Mouse (Mus musculus): ENCODE measurements around the gene Suco. TPM values are rescaled to one million over a fixed set of nuclear protein-coding genes. Genes with fewer than 3 reads are reported as not detected.
A peak's percentile ranks its signal among the peaks of the same experiment; 100 is the strongest.

Suco gene
- polyA plus RNA-seq, 1 experiment from 2014 or later = 32.3 TPM

DNA sequence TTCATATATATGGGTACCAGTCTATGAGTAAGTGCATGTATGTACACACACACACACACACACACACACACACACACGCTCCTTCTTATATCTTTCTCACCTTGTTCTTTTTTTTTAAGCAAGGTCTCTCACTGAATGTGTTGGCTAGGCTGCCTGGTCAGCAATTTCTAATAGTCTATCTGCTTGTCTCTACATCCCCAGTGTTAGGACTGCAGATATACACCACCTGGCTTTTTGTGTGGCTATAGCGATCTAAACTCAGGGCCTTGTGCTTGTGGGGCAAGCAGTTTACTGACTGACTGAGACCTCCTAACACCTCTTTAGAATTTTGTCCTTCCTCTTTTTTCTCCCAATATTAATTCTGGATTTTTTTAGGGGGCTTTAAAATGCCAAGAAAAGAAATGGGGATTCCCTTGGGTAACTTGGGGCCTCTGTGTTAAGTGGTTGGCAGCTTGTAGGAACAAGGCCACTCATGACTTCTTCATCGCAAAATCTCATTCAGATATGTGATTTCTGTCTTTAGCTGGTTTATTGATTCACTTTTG, 41.5 kb upstream of the Suco start:
- no peak overlapping the region for H3K4me2 ChIP-seq (ENCODE audit: low read depth, severe bottlenecking)
- H3K9ac ChIP-seq (ENCODE audit: low read length) = no peak overlapping the region
- no peak overlapping the region for H3K4me3 ChIP-seq (ENCODE audit: low read depth, low read length)
- no peaks in the 10 kb centered on the region for H3K36me3 ChIP-seq (ENCODE audit: control insufficient read depth, insufficient read depth, low read length)
- peaks cover 5% of the 10 kb centered on the region; the same call in 1 of the 2 replicates for H3K4me1 ChIP-seq (ENCODE audit: control insufficient read depth, insufficient read depth, low read length)
- H3K27me3 ChIP-seq (ENCODE audit: control insufficient read depth, insufficient read depth, low read length) = no peaks in the 10 kb centered on the region
- H3K9me3 ChIP-seq (ENCODE audit: control insufficient read depth, low read length) = no peaks in the 10 kb centered on the region
- 86% methylated on average over 3 of the region's 3 CpGs for WGBS
- no peak overlapping the region for H3K27ac ChIP-seq (replicated peaks; ENCODE audit: low read depth, low read length)
- ATAC-seq (ENCODE audit: insufficient number of reproducible peaks, low FRiP score, low TSS enrichment, low read depth) (no peak), DNase-seq (ENCODE audit: low spot score) (no peak)

DNA sequence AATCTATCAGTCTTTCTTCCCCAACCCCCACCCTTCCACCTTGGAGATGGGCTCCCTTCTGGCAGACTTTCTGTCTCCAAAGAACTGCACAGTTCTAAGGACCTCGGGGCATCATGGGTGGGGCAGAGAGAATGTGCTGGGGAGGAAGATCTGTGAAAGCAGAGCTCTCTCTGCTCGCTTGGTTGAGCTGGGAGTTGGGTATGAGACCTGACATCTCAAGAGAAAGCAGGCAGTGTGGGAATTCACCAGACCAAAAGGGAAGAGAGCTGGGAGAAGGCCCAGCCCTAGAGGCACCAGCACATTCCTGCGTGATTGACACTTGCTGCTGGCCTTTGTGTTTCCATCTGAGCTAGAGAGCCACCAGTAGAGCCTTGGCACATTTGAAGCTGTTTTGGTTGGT, 39.6 kb upstream of the Suco start:
- DNase-seq (ENCODE audit: low spot score) = no peak
- no peak overlapping the region for H3K4me3 ChIP-seq (ENCODE audit: low read depth, low read length)
- H3K36me3 ChIP-seq (ENCODE audit: control insufficient read depth, insufficient read depth, low read length) = no peaks in the 10 kb centered on the region
- WGBS = 57% methylated on average over 3 of the region's 3 CpGs
- H3K27me3 ChIP-seq (ENCODE audit: control insufficient read depth, insufficient read depth, low read length) = no peaks in the 10 kb centered on the region
- no peak overlapping the region for H3K9ac ChIP-seq (ENCODE audit: low read length)
- no peak overlapping the region for H3K27ac ChIP-seq (replicated peaks; ENCODE audit: low read depth, low read length)
- no peaks in the 10 kb centered on the region for H3K9me3 ChIP-seq (ENCODE audit: control insufficient read depth, low read length)
- H3K4me2 ChIP-seq (ENCODE audit: low read depth, severe bottlenecking) = no peak overlapping the region
- H3K4me1 ChIP-seq (ENCODE audit: control insufficient read depth, insufficient read depth, low read length) = peaks cover 5% of the 10 kb centered on the region; the same call in 1 of the 2 replicates
- ATAC-seq (ENCODE audit: insufficient number of reproducible peaks, low FRiP score, low TSS enrichment, low read depth) = no peak

DNA sequence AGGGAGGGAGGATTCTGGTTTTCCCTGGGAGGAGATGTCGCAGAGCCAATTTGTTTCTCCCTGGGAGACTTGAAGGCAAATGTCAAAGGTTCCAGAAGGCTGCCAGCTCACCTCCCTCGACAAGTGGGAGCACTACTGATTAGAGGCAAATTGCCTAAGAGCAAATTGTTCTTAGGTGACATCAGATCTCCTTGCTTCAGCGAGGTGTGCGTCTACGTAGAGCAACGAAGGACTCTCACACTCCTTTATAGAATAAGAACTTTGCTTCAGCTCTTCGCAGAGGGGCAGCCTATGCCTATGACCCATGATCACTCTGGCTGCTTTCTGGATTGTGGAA, 37.1 kb upstream of the Suco start:
- Histone ChIP-seq H3K4me3 (ENCODE audit: low read depth, low read length) (no peak overlapping the region), H3K9me3 (ENCODE audit: control insufficient read depth, low read length) (no peaks in the 10 kb centered on the region), H3K4me2 (ENCODE audit: low read depth, severe bottlenecking) (no peak overlapping the region), H3K27me3 (ENCODE audit: control insufficient read depth, insufficient read depth, low read length) (no peaks in the 10 kb centered on the region), H3K9ac (ENCODE audit: low read length) (no peak overlapping the region), H3K4me1 (ENCODE audit: control insufficient read depth, insufficient read depth, low read length) (peaks cover 2% of the 10 kb centered on the region; the same call in 1 of the 2 replicates), H3K36me3 (ENCODE audit: control insufficient read depth, insufficient read depth, low read length) (no peaks in the 10 kb centered on the region), H3K27ac (replicated peaks; ENCODE audit: low read depth, low read length) (no peak overlapping the region)
- ATAC-seq (ENCODE audit: insufficient number of reproducible peaks, low FRiP score, low TSS enrichment, low read depth) = no peak
- no peak for DNase-seq (ENCODE audit: low spot score)
- 52% methylated on average over 7 of the region's 7 CpGs for whole genome bisulfite sequencing

DNA sequence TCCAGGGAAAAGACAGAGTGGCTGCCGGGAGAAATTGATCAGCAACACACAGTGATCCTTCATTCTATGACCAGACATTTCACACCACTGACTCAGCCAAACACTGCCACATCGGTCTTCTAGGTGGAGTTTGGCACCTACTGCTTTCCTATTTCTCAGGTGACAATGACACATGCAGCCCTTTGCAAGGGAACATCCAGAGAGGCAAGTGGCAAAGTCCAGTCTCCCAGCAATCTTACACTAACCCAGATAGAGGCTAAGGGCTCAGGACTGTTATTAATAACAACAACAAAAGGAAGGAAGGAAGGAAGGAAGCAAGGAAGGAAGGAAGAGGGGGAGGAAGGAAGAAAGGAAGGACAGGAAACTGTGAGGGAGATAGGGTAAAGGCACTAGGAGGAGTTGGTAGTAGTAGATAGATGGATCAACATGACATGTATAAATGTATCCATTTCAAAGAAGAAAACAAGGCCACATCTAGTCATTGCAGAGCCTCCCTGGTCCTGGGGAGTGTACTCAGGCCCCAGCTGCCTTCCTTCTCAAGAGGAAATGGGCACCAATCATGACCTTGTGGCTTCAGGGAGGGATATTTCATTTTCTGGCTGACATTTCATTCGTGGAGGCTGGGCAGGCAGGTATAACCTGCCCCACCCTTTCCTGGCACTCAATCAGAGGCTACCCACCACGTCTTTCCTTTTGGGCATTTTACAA, 36.6 kb upstream of the Suco start:
- Histone ChIP-seq H3K9ac (ENCODE audit: low read length) (no peak overlapping the region), H3K4me2 (ENCODE audit: low read depth, severe bottlenecking) (no peak overlapping the region), H3K9me3 (ENCODE audit: control insufficient read depth, low read length) (no peaks in the 10 kb centered on the region), H3K27ac (replicated peaks; ENCODE audit: low read depth, low read length) (no peak overlapping the region), H3K27me3 (ENCODE audit: control insufficient read depth, insufficient read depth, low read length) (no peaks in the 10 kb centered on the region), H3K4me1 (ENCODE audit: control insufficient read depth, insufficient read depth, low read length) (no peaks in the 10 kb centered on the region), H3K4me3 (ENCODE audit: low read depth, low read length) (no peak overlapping the region), H3K36me3 (ENCODE audit: control insufficient read depth, insufficient read depth, low read length) (no peaks in the 10 kb centered on the region)
- DNase-seq (ENCODE audit: low spot score) (no peak), ATAC-seq (ENCODE audit: insufficient number of reproducible peaks, low FRiP score, low TSS enrichment, low read depth) (no peak)
- WGBS = 39% methylated on average over 4 of the region's 4 CpGs

DNA sequence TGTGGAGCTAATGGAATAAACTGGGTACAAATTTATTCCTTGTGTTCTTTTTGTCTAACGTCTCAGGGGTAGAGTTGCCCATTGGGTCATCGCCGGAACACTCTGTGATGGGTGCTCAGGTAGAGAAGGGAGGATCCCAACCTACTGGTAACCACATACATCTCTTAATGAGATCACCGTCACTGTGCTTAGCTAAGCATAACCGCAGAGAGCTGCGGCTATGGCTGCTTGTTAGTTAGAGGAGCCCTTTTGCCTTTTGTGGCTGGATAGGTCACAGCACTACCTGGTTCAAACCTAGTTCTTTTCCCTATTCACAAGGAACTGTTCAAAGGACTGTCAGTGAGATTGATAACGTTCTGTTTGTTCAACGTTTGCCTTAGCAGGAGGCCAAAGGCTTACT, 32.6 kb upstream of the Suco start:
- Histone ChIP-seq H3K36me3 (ENCODE audit: control insufficient read depth, insufficient read depth, low read length) (no peaks in the 10 kb centered on the region), H3K27me3 (ENCODE audit: control insufficient read depth, insufficient read depth, low read length) (no peaks in the 10 kb centered on the region), H3K27ac (replicated peaks; ENCODE audit: low read depth, low read length) (no peak overlapping the region), H3K4me1 (ENCODE audit: control insufficient read depth, insufficient read depth, low read length) (no peaks in the 10 kb centered on the region), H3K4me3 (ENCODE audit: low read depth, low read length) (no peak overlapping the region), H3K9me3 (ENCODE audit: control insufficient read depth, low read length) (no peaks in the 10 kb centered on the region), H3K9ac (ENCODE audit: low read length) (no peak overlapping the region), H3K4me2 (ENCODE audit: low read depth, severe bottlenecking) (no peak overlapping the region)
- WGBS = 82% methylated on average over 8 of the region's 8 CpGs
- ATAC-seq (ENCODE audit: insufficient number of reproducible peaks, low FRiP score, low TSS enrichment, low read depth) (no peak), DNase-seq (ENCODE audit: low spot score) (no peak)

DNA sequence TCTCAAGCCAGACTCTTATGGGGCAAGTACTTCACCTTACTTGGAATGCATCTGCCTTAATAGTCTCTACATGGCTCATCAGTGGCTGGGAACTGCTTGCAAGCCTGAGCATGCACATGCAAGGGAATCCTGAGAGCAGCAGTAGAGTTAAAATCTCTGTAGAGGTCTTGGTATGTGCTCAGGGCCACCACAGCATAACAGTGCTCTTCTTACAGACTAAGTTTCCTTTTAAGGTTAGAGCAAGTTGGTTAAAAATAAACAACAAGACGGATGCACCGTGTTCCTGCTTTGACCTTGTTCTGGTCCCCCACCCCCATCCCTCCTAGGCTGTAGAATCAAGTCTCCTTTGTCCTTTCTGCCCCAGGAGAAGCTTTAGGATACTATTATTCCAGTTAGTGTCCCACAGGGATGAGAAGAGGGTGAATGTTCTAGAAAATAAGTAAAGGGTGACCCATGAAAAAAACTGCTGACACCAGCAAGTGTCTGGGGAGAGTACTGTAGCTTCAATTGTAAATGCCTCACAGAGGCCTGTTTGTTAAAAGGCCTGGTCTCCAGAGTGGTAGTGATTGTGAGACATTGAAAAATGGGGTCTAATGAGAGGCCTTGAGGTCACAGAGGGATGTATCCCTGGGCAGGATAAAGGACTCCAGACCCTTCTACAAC, 31.4 kb upstream of the Suco start:
- Histone ChIP-seq H3K36me3 (ENCODE audit: control insufficient read depth, insufficient read depth, low read length) (no peaks in the 10 kb centered on the region), H3K27me3 (ENCODE audit: control insufficient read depth, insufficient read depth, low read length) (no peaks in the 10 kb centered on the region), H3K4me1 (ENCODE audit: control insufficient read depth, insufficient read depth, low read length) (no peaks in the 10 kb centered on the region), H3K9me3 (ENCODE audit: control insufficient read depth, low read length) (no peaks in the 10 kb centered on the region), H3K27ac (replicated peaks; ENCODE audit: low read depth, low read length) (no peak overlapping the region), H3K9ac (ENCODE audit: low read length) (no peak overlapping the region), H3K4me2 (ENCODE audit: low read depth, severe bottlenecking) (no peak overlapping the region), H3K4me3 (ENCODE audit: low read depth, low read length) (no peak overlapping the region)
- WGBS = 54% methylated on average over 2 of the region's 2 CpGs
- DNase-seq (ENCODE audit: low spot score) = no peak
- no peak for ATAC-seq (ENCODE audit: insufficient number of reproducible peaks, low FRiP score, low TSS enrichment, low read depth)

DNA sequence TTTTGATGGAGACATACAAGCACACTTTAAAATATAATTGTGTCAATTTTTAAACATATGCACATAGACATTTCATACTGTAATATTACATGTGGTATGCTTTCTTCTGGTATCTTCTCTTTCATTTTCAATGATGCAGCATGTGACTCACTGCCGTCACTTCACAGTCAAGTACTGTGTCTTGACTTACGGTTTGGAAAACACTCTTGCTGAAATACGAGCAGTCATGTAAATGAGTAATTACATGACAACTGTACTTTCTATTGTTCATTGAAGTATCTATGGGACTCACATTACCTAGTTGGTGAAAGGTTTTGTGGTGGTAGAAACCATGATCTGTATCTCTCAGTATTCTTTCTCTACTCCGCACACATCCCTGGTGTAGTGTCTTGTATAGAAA, 30.6 kb upstream of the Suco start:
- no peak overlapping the region for H3K9ac ChIP-seq (ENCODE audit: low read length)
- ATAC-seq (ENCODE audit: insufficient number of reproducible peaks, low FRiP score, low TSS enrichment, low read depth) (no peak), DNase-seq (ENCODE audit: low spot score) (no peak)
- H3K9me3 ChIP-seq (ENCODE audit: control insufficient read depth, low read length) = no peaks in the 10 kb centered on the region
- H3K27ac ChIP-seq (replicated peaks; ENCODE audit: low read depth, low read length) = no peak overlapping the region
- no peak overlapping the region for H3K4me2 ChIP-seq (ENCODE audit: low read depth, severe bottlenecking)
- no peaks in the 10 kb centered on the region for H3K36me3 ChIP-seq (ENCODE audit: control insufficient read depth, insufficient read depth, low read length)
- no peaks in the 10 kb centered on the region for H3K27me3 ChIP-seq (ENCODE audit: control insufficient read depth, insufficient read depth, low read length)
- WGBS = 89% methylated on average over 4 of the region's 4 CpGs
- no peak overlapping the region for H3K4me3 ChIP-seq (ENCODE audit: low read depth, low read length)
- H3K4me1 ChIP-seq (ENCODE audit: control insufficient read depth, insufficient read depth, low read length) = no peaks in the 10 kb centered on the region

DNA sequence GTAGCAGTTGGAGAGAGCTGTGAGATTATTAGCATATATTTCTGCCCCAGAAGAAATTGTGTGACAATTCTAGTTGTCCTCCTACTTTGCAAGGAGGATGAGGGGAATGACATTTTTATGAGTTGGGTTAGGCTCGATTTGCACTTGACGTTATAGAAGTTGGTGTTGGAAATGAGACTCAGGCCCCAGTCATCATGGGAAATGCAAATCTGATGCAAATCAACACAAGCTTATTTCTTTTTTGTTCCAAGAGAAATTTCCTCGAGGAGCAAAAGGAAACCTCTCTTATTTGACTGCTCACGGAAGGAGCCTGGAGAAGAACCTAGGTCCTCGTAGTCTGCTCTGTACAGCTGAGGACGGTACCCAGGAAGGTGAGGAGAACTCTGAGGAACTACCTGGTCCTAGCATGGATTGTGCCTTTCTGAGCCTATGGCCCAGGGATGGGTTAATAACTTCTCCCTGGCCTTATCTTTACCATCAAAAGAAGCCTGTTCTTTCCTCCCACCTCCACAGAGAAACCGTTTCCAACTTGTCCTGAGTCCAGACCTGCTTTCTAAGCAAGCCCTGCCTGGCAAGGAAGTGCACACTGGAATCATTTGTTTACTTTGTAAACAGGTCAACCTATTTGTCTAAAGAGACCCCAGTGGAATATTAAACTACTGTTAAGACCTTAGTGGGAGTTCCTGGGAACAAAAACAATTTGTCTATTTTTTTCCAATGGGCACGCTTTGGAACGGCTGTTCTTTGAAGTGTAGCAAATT, 26.4 kb upstream of the Suco start:
- no peak overlapping the region for H3K27ac ChIP-seq (replicated peaks; ENCODE audit: low read depth, low read length)
- H3K9ac ChIP-seq (ENCODE audit: low read length) = no peak overlapping the region
- H3K27me3 ChIP-seq (ENCODE audit: control insufficient read depth, insufficient read depth, low read length) = no peaks in the 10 kb centered on the region
- ATAC-seq (ENCODE audit: insufficient number of reproducible peaks, low FRiP score, low TSS enrichment, low read depth) (no peak), DNase-seq (ENCODE audit: low spot score) (peak; percentile 11)
- H3K36me3 ChIP-seq (ENCODE audit: control insufficient read depth, insufficient read depth, low read length) = no peaks in the 10 kb centered on the region
- no peak overlapping the region for H3K4me3 ChIP-seq (ENCODE audit: low read depth, low read length)
- no peak overlapping the region for H3K4me2 ChIP-seq (ENCODE audit: low read depth, severe bottlenecking)
- H3K4me1 ChIP-seq (ENCODE audit: control insufficient read depth, insufficient read depth, low read length) = no peaks in the 10 kb centered on the region
- 79% methylated on average over 9 of the region's 9 CpGs for WGBS
- no peaks in the 10 kb centered on the region for H3K9me3 ChIP-seq (ENCODE audit: control insufficient read depth, low read length)

All from limb, embryonic 11.5 days (tissue).